Mouse (Mus musculus) midbrain, embryonic 10.5 days (tissue): ENCODE measurements around the gene Stk33. TPM values are rescaled to one million over a fixed set of nuclear protein-coding genes. Genes with fewer than 3 reads are reported as not detected.

Experiments
- DNase-seq: peaks from one replicate; pipeline ENCODE4 v3.0.0-alpha.2; 2017; ENCODE audit warnings: low spot score
- H3K27ac ChIP-seq: fragments of 300-500 bp; sonication (generic); replicated peaks from 2 replicates; pipeline ENCODE4 v1.5.1; 2016; ENCODE audit warnings: mild to moderate bottlenecking
- H3K27me3 ChIP-seq: fragments of 300-500 bp; sonication (generic); 2 replicates; pipeline ENCODE4 v1.6.1; 2016; ENCODE audit warnings: low read depth, mild to moderate bottlenecking; ENCODE audit not compliant: poor library complexity, severe bottlenecking
- H3K36me3 ChIP-seq: fragments of 300-500 bp; sonication (generic); 2 replicates; pipeline ENCODE4 v1.6.1; 2016; ENCODE audit warnings: mild to moderate bottlenecking, moderate library complexity
- H3K4me1 ChIP-seq: fragments of 300-500 bp; sonication (generic); 2 replicates; pipeline ENCODE4 v1.6.1; 2016
- H3K4me3 ChIP-seq: fragments of 300-500 bp; sonication (generic); 2 replicates; pipeline ENCODE4 v1.5.1; 2016; ENCODE audit warnings: mild to moderate bottlenecking, moderate library complexity
- H3K9me3 ChIP-seq: fragments of 300-500 bp; sonication (generic); replicated peaks from 2 replicates; pipeline ENCODE4 v1.6.1; 2016; ENCODE audit warnings: mild to moderate bottlenecking
- WGBS: fragments of 180-500 bp; shearing (Covaris S2); methylation state at CpG from one replicate; pipeline ENCODE4 v1.1.7; 2016; 5-methylcytosine and 5-hydroxymethylcytosine counted together
- polyA plus RNA-seq: library from polyadenylated mRNA; unstranded; fragments of >200 nt; fragmentation: Nextera tagmentation; extraction: Ambion mirVana; gene quantifications from 2 replicates; pipeline ENCODE4 v1.2.1, GENCODE M21; 2016

Stk33 gene
- polyA plus RNA-seq, 1 experiment from 2014 or later: 10.2 TPM

- Histone ChIP-seq H3K4me1 (peaks cover 61% of the 10 kb centered on the region), H3K27me3 (peaks cover 24% of the 10 kb centered on the region)
- DNase-seq: no peak
Observed at GRCm38 (mm10) chr7:109231307-109231706, 207.6 kb downstream of the Stk33 start.

GRCm38 (mm10) chr7:109230806-109231205 lies 208.1 kb downstream of the Stk33 start:
- no peaks in the 10 kb centered on the region for H3K9me3 ChIP-seq
- H3K4me3 ChIP-seq: no peak overlapping the region
- peaks cover 19% of the 10 kb centered on the region for H3K27me3 ChIP-seq
- no peaks in the 10 kb centered on the region for H3K36me3 ChIP-seq
- peaks cover 58% of the 10 kb centered on the region for H3K4me1 ChIP-seq
- peak overlapping the region; percentile 69 for H3K27ac ChIP-seq
- 17% methylated on average over 2 of the region's 2 CpGs for WGBS
- peak; percentile 74 for DNase-seq

More at GRCm38 (mm10) chr7:109231307-109231706, 207.6 kb downstream of the Stk33 start:
- H3K4me3 ChIP-seq: no peak overlapping the region
- no peaks in the 10 kb centered on the region for H3K9me3 ChIP-seq
- 71% methylated on average over 5 of the region's 5 CpGs for WGBS
- H3K36me3 ChIP-seq: no peaks in the 10 kb centered on the region
- peak overlapping the region; percentile 69 for H3K27ac ChIP-seq

Other genes starting within 250 kb of the Stk33 start
- gene Trim66, start 69.1 kb upstream of the Stk33 start, polyA plus RNA-seq: 0.09 and 0.12 TPM in 2 replicates
- gene Rpl27a, start 80.1 kb upstream of the Stk33 start, polyA plus RNA-seq: 113 and 126 TPM in 2 replicates